ENCODE assay signal across 8 mouse cellular contexts in the genomic region with DNA sequence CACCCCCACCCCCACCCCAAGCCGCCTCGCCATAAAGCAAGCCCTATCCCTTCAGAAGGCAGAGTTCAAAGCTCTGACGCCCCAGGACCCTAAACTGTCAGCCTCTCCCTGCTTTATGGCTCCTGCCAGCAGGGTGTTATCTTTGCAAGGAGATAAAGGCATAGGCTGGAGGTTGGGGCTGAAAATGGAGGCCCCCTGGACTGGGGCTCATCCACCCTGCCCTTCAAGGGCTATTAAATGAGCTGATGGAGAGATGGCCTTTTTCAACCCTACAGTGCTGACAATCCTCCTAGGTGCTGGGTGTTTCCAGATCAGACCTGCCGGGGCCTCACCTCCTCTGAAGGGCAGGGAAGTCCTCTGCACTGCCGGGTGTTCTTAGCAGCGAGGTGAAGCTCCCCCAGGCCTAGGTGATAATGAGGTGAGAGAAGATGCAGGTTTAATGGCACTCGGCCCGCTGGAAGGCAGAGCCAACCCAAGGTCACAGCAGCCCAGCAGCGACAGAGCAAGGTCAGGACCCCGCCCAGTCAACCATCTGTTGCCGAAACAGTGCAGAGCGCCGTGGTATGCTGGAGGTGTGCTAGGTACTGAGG.
A peak's percentile ranks its signal among the peaks of the same experiment; 100 is the strongest.
DNase-seq lines count a peak whose midpoint lies in the region; ATAC-seq lines count a peak whose summit lies in the region.

No protein-coding gene starts in this region.

- peaks cover 2% of the 10 kb centered on the region; the same call in 1 of the 2 replicates for H3K9me3 ChIP-seq in heart, embryonic 16.5 days (replicated peaks; ENCODE audit: control insufficient read depth, low read length)
- H3K9me3 ChIP-seq in embryonic facial prominence, embryonic 15.5 days (replicated peaks) = no peaks in the 10 kb centered on the region
- H3K9me3 ChIP-seq in limb, embryonic 11.5 days (ENCODE audit: control insufficient read depth, low read length) = no peaks in the 10 kb centered on the region
- H3K9me3 ChIP-seq in neural tube, embryonic 14.5 days (ENCODE audit: control insufficient read depth, low read length) = no peaks in the 10 kb centered on the region

- peak overlapping the region; percentile 61 for H3K9ac ChIP-seq in heart, embryonic 16.5 days (ENCODE audit: low read length)
- H3K9ac ChIP-seq in embryonic facial prominence, embryonic 15.5 days = no peak overlapping the region
- no peak overlapping the region for H3K9ac ChIP-seq in limb, embryonic 11.5 days (ENCODE audit: low read length)
- H3K9ac ChIP-seq in neural tube, embryonic 14.5 days (replicated peaks; ENCODE audit: low read depth, low read length) = no peak overlapping the region

- H3K36me3 ChIP-seq in heart, embryonic 16.5 days (ENCODE audit: control insufficient read depth, insufficient read depth) = no peaks in the 10 kb centered on the region
- no peaks in the 10 kb centered on the region for H3K36me3 ChIP-seq in embryonic facial prominence, embryonic 15.5 days
- H3K36me3 ChIP-seq in limb, embryonic 11.5 days (ENCODE audit: control insufficient read depth, insufficient read depth, low read length) = no peaks in the 10 kb centered on the region
- no peaks in the 10 kb centered on the region for H3K36me3 ChIP-seq in neural tube, embryonic 14.5 days (ENCODE audit: control insufficient read depth, insufficient read depth, low read length)

- peak overlapping the region; percentile 58 for H3K4me2 ChIP-seq in heart, embryonic 16.5 days (ENCODE audit: low read depth, low read length)
- peak overlapping the region; percentile 35; the same call in 1 of the 2 replicates for H3K4me2 ChIP-seq in embryonic facial prominence, embryonic 15.5 days (replicated peaks)
- peak overlapping the region; percentile 48 for H3K4me2 ChIP-seq in limb, embryonic 11.5 days (ENCODE audit: low read depth, severe bottlenecking)
- peak overlapping the region; percentile 43 for H3K4me2 ChIP-seq in neural tube, embryonic 14.5 days (ENCODE audit: low read depth, low read length)

- H3K4me1 ChIP-seq in heart, embryonic 16.5 days (ENCODE audit: control insufficient read depth, insufficient read depth, low read length) = peaks cover 20% of the 10 kb centered on the region
- H3K4me1 ChIP-seq in embryonic facial prominence, embryonic 15.5 days = peaks cover 31% of the 10 kb centered on the region
- H3K4me1 ChIP-seq in limb, embryonic 11.5 days (ENCODE audit: control insufficient read depth, insufficient read depth, low read length) = peaks cover 22% of the 10 kb centered on the region
- peaks cover 7% of the 10 kb centered on the region; the same call in 1 of the 2 replicates for H3K4me1 ChIP-seq in neural tube, embryonic 14.5 days (ENCODE audit: control insufficient read depth, insufficient read depth, low read length)

- intact Hi-C loops in heart, postnatal 25 days (cut with DNase I) = no loop called here

- H3K4me3 ChIP-seq in heart, embryonic 16.5 days (ENCODE audit: low read length) = peak overlapping the region; percentile 30
- H3K4me3 ChIP-seq in embryonic facial prominence, embryonic 15.5 days (replicated peaks) = no peak overlapping the region
- H3K4me3 ChIP-seq in limb, embryonic 11.5 days (ENCODE audit: low read depth, low read length) = no peak overlapping the region
- H3K4me3 ChIP-seq in neural tube, embryonic 14.5 days (ENCODE audit: low read depth, low read length) = no peak overlapping the region

- WGBS in heart, embryonic 16.5 days = 26% methylated on average over 13 of the region's 13 CpGs
- 40% methylated on average over 13 of the region's 13 CpGs for WGBS in embryonic facial prominence, embryonic 15.5 days
- 4% methylated on average over 13 of the region's 13 CpGs for WGBS in limb, embryonic 11.5 days
- WGBS in neural tube, embryonic 14.5 days = 17% methylated on average over 13 of the region's 13 CpGs

- H3K27me3 ChIP-seq in heart, embryonic 16.5 days (ENCODE audit: control insufficient read depth, insufficient read depth, low read length) = peaks cover 3% of the 10 kb centered on the region; the same call in 1 of the 2 replicates
- 0 out of 2 replicates have a peak, but pooled peaks cover 2% of the 10 kb centered on the region for H3K27me3 ChIP-seq in embryonic facial prominence, embryonic 15.5 days
- no peaks in the 10 kb centered on the region for H3K27me3 ChIP-seq in limb, embryonic 11.5 days (ENCODE audit: control insufficient read depth, insufficient read depth, low read length)
- H3K27me3 ChIP-seq in neural tube, embryonic 14.5 days (ENCODE audit: control insufficient read depth, insufficient read depth, low read length) = no peaks in the 10 kb centered on the region

- no peak overlapping the region for H3K27ac ChIP-seq in heart, embryonic 16.5 days (ENCODE audit: low read length)
- H3K27ac ChIP-seq in embryonic facial prominence, embryonic 15.5 days (replicated peaks) = no peak overlapping the region
- no peak overlapping the region for H3K27ac ChIP-seq in limb, embryonic 11.5 days (replicated peaks; ENCODE audit: low read depth, low read length)
- no peak overlapping the region for H3K27ac ChIP-seq in neural tube, embryonic 14.5 days (ENCODE audit: low read depth, low read length)

- no peak for DNase-seq in heart, postnatal 25 days (ENCODE audit: low spot score)
- DNase-seq in limb, embryonic 11.5 days (ENCODE audit: low spot score) = peak; percentile 63
- DNase-seq in right cerebral cortex, postnatal 25 days = no peak
- no peak for DNase-seq in urinary bladder, postnatal 25 days (ENCODE audit: low spot score)
- DNase-seq in layer of hippocampus, adult 11-12 months (ENCODE audit: low spot score) = no peak

- 0 out of 2 replicates have a peak, but pooled peaks have one; percentile 28 for ATAC-seq in heart, embryonic 16.5 days (replicated peaks; ENCODE audit: extremely low read depth, insufficient read depth, low FRiP score)
- no peak for ATAC-seq in embryonic facial prominence, embryonic 15.5 days (ENCODE audit: insufficient number of reproducible peaks, low FRiP score, low TSS enrichment, low read depth)
- peak; percentile 56 for ATAC-seq in limb, embryonic 11.5 days (ENCODE audit: insufficient number of reproducible peaks, low FRiP score, low TSS enrichment, low read depth)
- peak; percentile 13; the same call in 1 of the 2 replicates for ATAC-seq in neural tube, embryonic 14.5 days (ENCODE audit: low read depth)
